Mouse (Mus musculus): Measurements from ENCODE around the gene Gm10271.

GRCm38 (mm10) chr10:116923651-116924495 is 48.5 kb downstream of the Gm10271 start:
- no peak for TF ChIP-seq CTCF (IDR thresholded peaks at IDR 0.05; ENCODE audit: borderline replicate concordance, extremely low read depth, insufficient read depth, insufficient read length)
- no peak for TF ChIP-seq POLR2A (IDR thresholded peaks at IDR 0.05; ENCODE audit: borderline replicate concordance, extremely low read depth, insufficient read depth, insufficient read length, poor library complexity, severe bottlenecking)
